Mouse (Mus musculus) gastrocnemius, adult 8-10 months (tissue): ENCODE data around the gene Zfp59. TPM values are rescaled to one million over a fixed set of nuclear protein-coding genes. Genes with fewer than 3 reads are reported as not detected.
"Not testable (repeated sequence)": the region's sequence is repeated elsewhere in the genome, so short reads cannot be mapped to it uniquely, and the experiment has no call there.

Experiments
- DNase-seq, 2 experiments: peaks; one replicate each; pipeline ENCODE4 v3.0.0; 2022; ENCODE audit warnings: low spot score in 2 of 2
- total RNA-seq, 4 experiments: library from RNA; stranded (reverse); gene quantifications; 2 replicates each; pipeline ENCODE4 v1.2.4; 2022

Gene Zfp59
- total RNA-seq, 4 experiments from 2014 or later: 2.3 to 2.7 (median 2.6) TPM

DNA sequence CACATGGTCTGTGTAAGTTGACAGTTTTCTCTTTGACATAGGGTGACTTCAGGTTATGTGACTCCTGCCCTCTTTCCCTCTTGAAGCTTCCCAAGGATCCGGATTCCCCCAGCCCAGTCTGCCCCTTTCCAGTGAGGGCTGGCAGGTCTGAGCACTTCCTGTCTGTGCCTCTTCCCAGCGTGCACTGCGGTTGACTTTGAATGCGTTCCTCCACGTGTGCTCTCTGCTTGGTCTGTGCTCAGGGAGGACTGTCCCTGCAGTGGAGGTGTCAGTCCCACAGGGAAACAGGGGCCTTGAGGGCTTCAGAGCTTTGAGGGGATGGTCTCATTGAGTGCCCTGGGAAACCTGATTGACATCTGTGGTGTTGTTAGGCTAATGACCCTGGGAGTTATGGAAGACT, 24.2 kb downstream of the Zfp59 start:
- not testable (repeated sequence) for DNase-seq

DNA sequence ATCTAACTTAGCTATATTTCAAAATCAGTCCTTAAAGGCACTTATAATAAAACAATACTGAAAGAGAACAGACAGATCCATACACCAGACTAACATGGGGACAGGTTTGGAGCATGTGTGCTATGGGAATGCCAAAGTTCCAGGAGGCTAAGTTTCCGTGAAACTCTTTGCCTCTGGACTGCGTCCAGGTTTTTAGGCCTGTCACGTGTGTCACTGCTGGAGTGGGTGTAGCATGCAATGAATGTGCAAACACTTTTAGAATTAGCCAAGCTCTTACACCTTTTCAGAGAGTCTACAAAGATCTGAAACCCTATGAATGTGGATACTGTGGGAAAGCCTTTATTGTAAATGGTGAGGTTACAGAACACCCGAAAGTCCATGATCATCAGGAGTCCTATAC, 43.3 kb downstream of the Zfp59 start:
- DNase-seq: no peak

GRCm38 (mm10) chr7:27900601-27901000, 62.2 kb downstream of the Zfp59 start:
- DNase-seq: no peak

DNA sequence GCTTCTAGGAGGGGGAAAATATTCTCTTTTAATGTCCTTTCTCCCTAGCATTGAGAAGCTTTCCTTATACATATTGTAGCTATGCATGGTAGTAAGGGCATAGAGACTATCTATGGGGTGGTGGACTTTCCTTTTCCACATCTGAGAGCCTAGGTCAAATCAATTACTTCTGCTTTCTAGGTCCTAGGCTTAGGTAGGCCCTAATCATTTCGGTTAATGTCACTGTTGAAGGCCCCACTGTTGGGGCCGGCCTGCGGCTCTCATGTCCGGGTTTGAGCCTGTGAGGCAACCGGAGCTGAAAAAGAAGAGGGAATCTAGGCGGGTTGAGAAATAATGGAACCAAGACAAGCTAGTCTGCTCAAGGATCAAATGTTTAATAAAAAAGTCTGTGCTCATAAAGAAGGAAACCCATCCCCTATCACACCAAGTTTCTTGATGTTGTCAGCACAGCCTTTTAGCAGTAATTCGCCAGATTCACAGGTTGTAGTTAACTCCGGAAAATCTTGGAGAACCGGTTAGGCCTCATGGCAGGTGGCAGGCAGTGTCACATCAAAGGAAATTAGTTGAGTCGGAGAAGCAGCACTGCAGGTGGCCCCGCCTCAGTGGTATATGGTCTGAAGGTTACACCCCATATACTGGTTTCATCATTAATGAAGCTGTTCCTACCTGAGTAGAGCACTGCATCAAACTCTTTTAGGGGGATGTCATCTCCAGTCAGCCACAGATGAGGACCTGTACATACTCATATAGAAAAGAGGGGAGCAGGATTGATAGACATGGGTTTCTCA, 66.8 kb downstream of the Zfp59 start:
- no peak for DNase-seq

Other genes with a start within 250 kb of the Zfp59 start
- gene Akt2, start 247.1 kb upstream of the Zfp59 start, total RNA-seq: 100 to 1,000 TPM; 178 to 228 (median 207) TPM
- gene Ttc9b, start 184.7 kb upstream of the Zfp59 start, total RNA-seq: not detected
- 10 to 100 TPM; 40.0 to 47.7 (median 42.4) TPM for gene Map3k10, start 164.0 kb upstream of the Zfp59 start, total RNA-seq
- under 1 TPM; 0.11 to 0.70 (median 0.33) TPM for gene Zfp607b, start 149.3 kb upstream of the Zfp59 start, total RNA-seq
- 1 to 10 TPM; 5.8 to 9.5 (median 6.8) TPM for gene Zfp60, start 107.2 kb upstream of the Zfp59 start, total RNA-seq
- 1 to 10 TPM; 4.0 to 5.3 (median 4.4) TPM for gene Zfp626, start 31.4 kb upstream of the Zfp59 start, total RNA-seq
- gene Zfp607a, start 18.9 kb downstream of the Zfp59 start, total RNA-seq: 1 to 10 TPM; 1.7 to 2.9 (median 1.9) TPM
- 1 to 10 TPM; 2.3 to 5.6 (median 3.8) TPM for gene Zfp974, start 90.9 kb downstream of the Zfp59 start, total RNA-seq
- 10 to 100 TPM in 1 of 4 experiments, 1 to 10 TPM in 3; 7.0 to 10.9 (median 8.2) TPM for gene Zfp780b, start 140.6 kb downstream of the Zfp59 start, total RNA-seq
- gene Zfp850, start 175.5 kb downstream of the Zfp59 start, total RNA-seq: under 1 TPM; 0.15 to 0.65 (median 0.29) TPM
- 10 to 100 TPM; 96.1 to 99.7 (median 97.2) TPM for gene Psmc4, start 211.5 kb downstream of the Zfp59 start, total RNA-seq
- under 1 TPM in 1 of 4 experiments, not detected in 3; 0.08 TPM for gene Fcgbp, start 232.6 kb downstream of the Zfp59 start, total RNA-seq